Mouse (Mus musculus): Measurements from ENCODE around the gene Mrps7. TPM values are rescaled to one million over a fixed set of nuclear protein-coding genes. Genes with fewer than 3 reads are reported as not detected.

The Mrps7 gene
- polyA plus RNA-seq, 1 experiment from 2014 or later: 87.1 TPM

DNA sequence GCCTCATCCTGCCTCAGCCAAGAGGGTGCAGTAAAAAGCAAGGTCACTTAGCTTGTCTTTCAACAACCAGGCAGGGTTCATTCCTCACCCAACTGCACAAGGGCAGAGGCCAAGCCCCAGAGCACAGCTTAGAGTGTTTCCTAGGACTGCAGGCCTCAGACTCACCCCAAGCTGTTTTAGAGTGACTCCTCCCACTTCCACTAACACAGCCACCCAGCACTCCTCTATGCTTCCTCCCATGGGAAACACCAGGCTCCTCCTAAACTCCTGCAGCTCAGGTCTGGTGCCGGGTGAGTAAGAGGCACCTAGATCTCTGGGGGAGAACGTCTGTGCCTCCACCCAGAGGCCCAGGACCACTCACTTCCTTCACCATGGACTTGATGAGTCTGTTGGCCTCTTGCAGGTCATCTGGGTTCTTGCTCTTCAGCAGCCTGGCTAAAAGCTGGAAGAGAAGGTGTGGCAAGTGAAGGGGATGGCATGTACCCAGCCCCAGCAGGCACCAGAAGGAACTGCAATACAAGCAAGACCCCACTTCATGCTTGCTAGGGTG is 13.1 kb upstream of the Mrps7 start:
- H3K4me1 ChIP-seq: no peaks in the 10 kb centered on the region
- no peak for ATAC-seq
- H3K27ac ChIP-seq: no peak overlapping the region
- WGBS: 91% methylated on average over 2 of the region's 2 CpGs
- H3K36me3 ChIP-seq (ENCODE audit: poor library complexity, severe bottlenecking): peaks cover 94% of the 10 kb centered on the region
- no peaks in the 10 kb centered on the region for H3K27me3 ChIP-seq
- no peak overlapping the region for H3K4me3 ChIP-seq
- no peaks in the 10 kb centered on the region for H3K9me3 ChIP-seq (replicated peaks)
- no peak overlapping the region for H3K4me2 ChIP-seq
- H3K9ac ChIP-seq: no peak overlapping the region

DNA sequence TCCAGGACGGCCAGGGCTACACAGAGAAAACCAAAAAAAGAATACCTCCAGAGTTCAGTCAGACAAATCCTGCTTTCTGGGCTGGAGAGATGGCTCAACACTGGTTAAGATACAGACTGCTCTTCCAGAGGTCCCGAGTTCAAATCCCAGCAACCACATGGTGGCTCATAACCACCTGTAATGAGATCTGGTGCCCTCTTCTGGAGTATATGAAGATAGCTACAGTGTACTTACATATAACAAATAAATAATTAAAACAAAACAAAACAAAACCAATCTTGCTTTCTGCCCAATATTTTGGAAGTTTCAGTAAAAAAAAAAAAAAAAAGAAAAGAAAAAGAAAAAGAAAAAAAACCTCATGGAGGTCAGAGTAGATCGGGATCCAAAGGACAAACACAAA is 8.5 kb upstream of the Mrps7 start:
- Histone ChIP-seq H3K9ac (no peak overlapping the region), H3K4me2 (no peak overlapping the region), H3K36me3 (ENCODE audit: poor library complexity, severe bottlenecking) (peaks cover 78% of the 10 kb centered on the region), H3K9me3 (replicated peaks) (no peaks in the 10 kb centered on the region), H3K27ac (no peak overlapping the region), H3K4me1 (no peaks in the 10 kb centered on the region), H3K27me3 (no peaks in the 10 kb centered on the region), H3K4me3 (no peak overlapping the region)
- ATAC-seq: no peak
- 95% methylated on average over 3 of the region's 3 CpGs for WGBS

DNA sequence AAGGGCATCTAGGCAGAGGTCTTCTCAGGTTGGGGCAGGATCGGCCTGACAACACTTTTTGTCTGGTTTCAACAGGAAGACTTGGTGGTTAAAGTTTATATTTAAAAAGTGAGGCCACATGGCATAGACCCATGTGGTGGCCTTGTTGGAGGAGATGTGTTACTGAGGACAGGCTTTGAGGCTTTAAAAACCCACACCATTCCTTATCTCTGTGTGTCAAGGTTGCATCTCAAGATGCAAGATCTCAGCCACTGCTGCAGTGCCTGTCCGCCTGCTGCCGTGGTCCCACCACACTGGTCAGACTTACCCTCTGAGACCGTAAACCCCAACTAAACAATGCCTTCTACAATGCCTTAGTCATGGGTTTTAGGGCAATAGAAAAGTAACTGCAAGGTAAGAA is 5.4 kb upstream of the Mrps7 start:
- Histone ChIP-seq H3K27ac (no peak overlapping the region), H3K9me3 (replicated peaks) (no peaks in the 10 kb centered on the region), H3K27me3 (no peaks in the 10 kb centered on the region), H3K4me2 (no peak overlapping the region), H3K4me3 (no peak overlapping the region), H3K4me1 (peaks cover 15% of the 10 kb centered on the region), H3K9ac (no peak overlapping the region), H3K36me3 (ENCODE audit: poor library complexity, severe bottlenecking) (peaks cover 58% of the 10 kb centered on the region)
- ATAC-seq: no peak
- 96% methylated on average over 4 of the region's 4 CpGs for WGBS

DNA sequence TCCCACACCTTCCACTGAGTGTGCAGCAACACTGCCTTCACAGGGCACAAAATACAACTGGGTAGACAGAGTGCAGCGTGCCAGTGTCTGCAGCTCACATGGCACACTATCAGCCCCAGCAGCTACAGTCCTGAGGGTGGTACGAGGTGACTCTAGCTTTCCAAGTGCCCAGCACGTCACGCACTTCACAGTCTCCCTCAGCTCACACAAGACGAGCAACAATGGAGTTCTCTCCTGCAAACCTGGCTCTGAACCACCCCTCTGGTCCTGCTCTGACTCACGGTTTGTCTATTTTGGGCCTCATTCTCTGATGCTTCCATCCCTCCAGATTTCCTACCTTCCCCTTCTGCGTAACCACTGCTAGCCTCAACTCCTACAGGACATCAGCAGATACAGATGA is 4.0 kb upstream of the Mrps7 start:
- Histone ChIP-seq H3K27me3 (no peaks in the 10 kb centered on the region), H3K9me3 (replicated peaks) (no peaks in the 10 kb centered on the region), H3K9ac (no peak overlapping the region), H3K4me3 (no peak overlapping the region), H3K4me1 (peaks cover 20% of the 10 kb centered on the region), H3K27ac (no peak overlapping the region), H3K36me3 (ENCODE audit: poor library complexity, severe bottlenecking) (peaks cover 44% of the 10 kb centered on the region), H3K4me2 (no peak overlapping the region)
- 94% methylated on average over 7 of the region's 7 CpGs for WGBS
- no peak for ATAC-seq

GRCm38 (mm10) chr11:115600743-115601142 is 3.0 kb upstream of the Mrps7 start:
- Histone ChIP-seq H3K9ac (no peak overlapping the region), H3K36me3 (ENCODE audit: poor library complexity, severe bottlenecking) (peaks cover 44% of the 10 kb centered on the region), H3K27ac (no peak overlapping the region), H3K9me3 (replicated peaks) (no peaks in the 10 kb centered on the region), H3K4me2 (no peak overlapping the region), H3K4me3 (no peak overlapping the region), H3K27me3 (no peaks in the 10 kb centered on the region), H3K4me1 (peaks cover 30% of the 10 kb centered on the region)
- WGBS: 93% methylated on average over 15 of the region's 15 CpGs
- no peak for ATAC-seq

DNA sequence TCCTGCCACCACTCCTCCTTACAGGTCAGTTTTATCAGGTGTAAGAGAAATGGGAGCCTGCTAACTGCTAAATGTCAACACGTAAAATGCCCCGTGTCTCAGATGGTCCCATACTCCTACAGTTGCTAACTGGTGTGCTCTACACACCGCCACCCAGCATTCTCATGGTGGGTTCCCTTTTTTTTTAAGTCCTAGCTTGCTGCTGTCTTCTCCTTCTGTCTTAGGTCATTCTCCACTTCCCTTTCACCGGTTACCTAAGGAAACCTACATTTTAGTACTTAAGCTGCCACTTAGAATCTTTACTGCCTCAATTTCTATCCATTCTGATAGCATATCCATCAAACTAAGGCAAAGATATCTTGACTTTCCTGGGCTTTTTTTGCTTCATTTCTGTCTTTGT is 2.6 kb upstream of the Mrps7 start:
- H3K27me3 ChIP-seq: no peaks in the 10 kb centered on the region
- H3K9me3 ChIP-seq (replicated peaks): no peaks in the 10 kb centered on the region
- no peak overlapping the region for H3K4me2 ChIP-seq
- H3K4me1 ChIP-seq: peaks cover 31% of the 10 kb centered on the region
- no peak overlapping the region for H3K27ac ChIP-seq
- H3K4me3 ChIP-seq: no peak overlapping the region
- peaks cover 44% of the 10 kb centered on the region for H3K36me3 ChIP-seq (ENCODE audit: poor library complexity, severe bottlenecking)
- no peak overlapping the region for H3K9ac ChIP-seq
- 100% methylated on average over 4 of the region's 4 CpGs for WGBS
- ATAC-seq: no peak

DNA sequence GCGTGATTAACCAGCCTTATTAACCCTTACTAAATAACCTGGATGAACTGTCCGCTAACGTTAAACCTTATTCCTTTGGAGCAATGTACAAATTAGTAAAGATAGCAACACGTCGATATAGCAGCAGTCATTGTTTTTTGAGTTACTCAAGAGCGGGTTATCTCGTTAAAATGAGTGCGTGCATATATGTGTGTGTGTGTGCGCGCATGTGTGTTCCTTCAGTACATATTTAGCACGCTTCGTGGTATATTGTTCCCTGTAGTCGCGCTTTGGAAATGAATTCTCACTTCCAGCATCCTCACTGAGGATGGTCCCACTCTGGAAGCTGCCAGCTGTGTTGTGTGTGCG is 623 bp upstream of the Mrps7 start:
- Histone ChIP-seq H3K36me3 (ENCODE audit: poor library complexity, severe bottlenecking) (peaks cover 47% of the 10 kb centered on the region), H3K27ac (peak overlapping the region; percentile 85), H3K9me3 (replicated peaks) (no peaks in the 10 kb centered on the region), H3K9ac (peak overlapping the region; percentile 97), H3K4me2 (peak overlapping the region; percentile 96), H3K4me1 (peaks cover 31% of the 10 kb centered on the region), H3K4me3 (peak overlapping the region; percentile 99), H3K27me3 (no peaks in the 10 kb centered on the region)
- whole genome bisulfite sequencing: 8% methylated on average over 15 of the region's 15 CpGs
- no peak for ATAC-seq

GRCm38 (mm10) chr11:115604304-115604696 is 575 bp downstream of the Mrps7 start:
- Histone ChIP-seq H3K27ac (peak overlapping the region; percentile 85), H3K4me1 (peaks cover 31% of the 10 kb centered on the region), H3K9me3 (replicated peaks) (no peaks in the 10 kb centered on the region), H3K36me3 (ENCODE audit: poor library complexity, severe bottlenecking) (peaks cover 52% of the 10 kb centered on the region), H3K9ac (peak overlapping the region; percentile 97), H3K4me3 (peak overlapping the region; percentile 99), H3K4me2 (peak overlapping the region; percentile 96), H3K27me3 (no peaks in the 10 kb centered on the region)
- ATAC-seq: peak; percentile 44
- under 1% methylated on average over 26 of the region's 26 CpGs for WGBS

- WGBS: 93% methylated on average over 18 of the region's 18 CpGs
- no peak overlapping the region for H3K4me2 ChIP-seq
- no peak for ATAC-seq
Measured at GRCm38 (mm10) chr11:115606733-115607132, 3.0 kb downstream of the Mrps7 start.

DNA sequence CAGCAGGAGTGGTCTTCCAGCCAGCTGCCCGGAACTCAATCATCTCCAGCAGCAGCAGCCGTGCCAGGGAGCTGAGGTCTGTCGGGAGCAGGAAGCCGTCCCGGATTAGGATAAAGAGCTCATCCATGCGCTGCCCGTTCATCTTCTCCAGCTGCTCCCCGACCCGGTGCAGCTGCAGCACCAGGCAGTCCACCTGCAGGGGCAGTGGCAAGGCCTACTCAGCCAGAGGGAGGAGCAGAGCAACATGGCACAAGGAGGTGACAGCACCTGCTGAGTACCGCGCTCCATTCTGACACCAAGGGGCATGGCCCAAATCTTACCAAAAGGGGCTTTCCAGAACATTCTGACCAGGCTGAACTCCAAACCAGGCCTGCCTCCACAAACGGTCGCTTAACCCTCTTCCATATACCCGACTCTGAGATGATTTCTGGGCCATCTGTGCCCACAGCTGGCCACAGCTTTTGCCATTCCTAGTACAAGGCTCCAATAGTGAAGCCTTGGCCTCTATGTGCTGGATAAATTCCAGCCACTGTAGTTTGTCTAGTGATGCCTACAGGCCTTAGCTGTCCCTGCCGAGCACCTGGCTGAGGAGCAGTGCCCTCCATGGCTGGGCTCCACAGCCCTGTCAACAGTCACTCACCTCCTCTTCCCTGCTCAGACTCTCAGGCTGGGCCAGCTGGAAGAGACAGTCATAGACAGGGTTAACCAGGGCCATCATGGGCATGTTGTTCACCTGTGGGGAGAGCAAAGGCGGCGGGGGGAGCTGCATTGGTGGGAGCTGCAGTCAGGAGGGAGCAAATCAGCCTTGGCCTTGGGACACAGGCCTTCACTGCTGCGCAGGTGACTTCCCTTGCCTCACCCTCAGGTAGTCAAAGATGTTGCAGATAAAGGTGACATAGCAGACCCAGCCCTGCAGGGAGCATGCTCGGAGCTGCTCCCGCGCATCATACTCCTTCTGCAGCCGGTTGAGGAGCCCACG is 5.0 kb downstream of the Mrps7 start:
- H3K36me3 ChIP-seq (ENCODE audit: poor library complexity, severe bottlenecking): peaks cover 50% of the 10 kb centered on the region
- 87% methylated on average over 23 of the region's 23 CpGs for WGBS
- no peaks in the 10 kb centered on the region for H3K27me3 ChIP-seq
- ATAC-seq: no peak
- H3K27ac ChIP-seq: no peak overlapping the region
- no peak overlapping the region for H3K4me3 ChIP-seq
- peaks cover 40% of the 10 kb centered on the region for H3K4me1 ChIP-seq
- H3K9me3 ChIP-seq (replicated peaks): no peaks in the 10 kb centered on the region
- no peak overlapping the region for H3K4me2 ChIP-seq
- no peak overlapping the region for H3K9ac ChIP-seq

More at GRCm38 (mm10) chr11:115606733-115607132, 3.0 kb downstream of the Mrps7 start:
- Histone ChIP-seq H3K27ac (no peak overlapping the region), H3K36me3 (ENCODE audit: poor library complexity, severe bottlenecking) (peaks cover 55% of the 10 kb centered on the region), H3K4me1 (peaks cover 38% of the 10 kb centered on the region), H3K9me3 (replicated peaks) (no peaks in the 10 kb centered on the region), H3K9ac (no peak overlapping the region), H3K27me3 (no peaks in the 10 kb centered on the region), H3K4me3 (no peak overlapping the region)

- Histone ChIP-seq H3K9ac (no peak overlapping the region), H3K4me2 (no peak overlapping the region), H3K4me1 (peaks cover 39% of the 10 kb centered on the region), H3K27ac (no peak overlapping the region), H3K4me3 (no peak overlapping the region), H3K36me3 (ENCODE audit: poor library complexity, severe bottlenecking) (peaks cover 53% of the 10 kb centered on the region), H3K27me3 (peaks cover 3% of the 10 kb centered on the region; the same call in 1 of the 2 replicates), H3K9me3 (replicated peaks) (no peaks in the 10 kb centered on the region)
- 71% methylated on average over 3 of the region's 3 CpGs for WGBS
- no peak for ATAC-seq
Measured at GRCm38 (mm10) chr11:115609576-115609975, 5.9 kb downstream of the Mrps7 start.

- Histone ChIP-seq H3K4me3 (no peak overlapping the region), H3K4me1 (peaks cover 26% of the 10 kb centered on the region), H3K4me2 (no peak overlapping the region), H3K36me3 (ENCODE audit: poor library complexity, severe bottlenecking) (peaks cover 59% of the 10 kb centered on the region), H3K27ac (no peak overlapping the region), H3K9ac (no peak overlapping the region), H3K27me3 (peaks cover 3% of the 10 kb centered on the region; the same call in 1 of the 2 replicates), H3K9me3 (replicated peaks) (no peaks in the 10 kb centered on the region)
- WGBS: 75% methylated on average over 6 of the region's 6 CpGs
- no peak for ATAC-seq
Measured at GRCm38 (mm10) chr11:115611173-115611572, 7.4 kb downstream of the Mrps7 start.

All from forebrain, embryonic 13.5 days (tissue).